Mouse (Mus musculus): Measurements from ENCODE around the gene Tmem82.

- no peak for TF ChIP-seq POLR2A (IDR thresholded peaks at IDR 0.05; ENCODE audit: borderline replicate concordance, control insufficient read depth, low read depth, low read length)
- no peak for TF ChIP-seq CTCF (IDR thresholded peaks at IDR 0.05; ENCODE audit: control insufficient read depth, insufficient read depth, low read length)
Measured at GRCm38 (mm10) chr4:141596700-141597328, 21.6 kb downstream of the Tmem82 start.
